Comparison of ENCODE assay signal across 8 mouse cellular contexts in the genomic region with DNA sequence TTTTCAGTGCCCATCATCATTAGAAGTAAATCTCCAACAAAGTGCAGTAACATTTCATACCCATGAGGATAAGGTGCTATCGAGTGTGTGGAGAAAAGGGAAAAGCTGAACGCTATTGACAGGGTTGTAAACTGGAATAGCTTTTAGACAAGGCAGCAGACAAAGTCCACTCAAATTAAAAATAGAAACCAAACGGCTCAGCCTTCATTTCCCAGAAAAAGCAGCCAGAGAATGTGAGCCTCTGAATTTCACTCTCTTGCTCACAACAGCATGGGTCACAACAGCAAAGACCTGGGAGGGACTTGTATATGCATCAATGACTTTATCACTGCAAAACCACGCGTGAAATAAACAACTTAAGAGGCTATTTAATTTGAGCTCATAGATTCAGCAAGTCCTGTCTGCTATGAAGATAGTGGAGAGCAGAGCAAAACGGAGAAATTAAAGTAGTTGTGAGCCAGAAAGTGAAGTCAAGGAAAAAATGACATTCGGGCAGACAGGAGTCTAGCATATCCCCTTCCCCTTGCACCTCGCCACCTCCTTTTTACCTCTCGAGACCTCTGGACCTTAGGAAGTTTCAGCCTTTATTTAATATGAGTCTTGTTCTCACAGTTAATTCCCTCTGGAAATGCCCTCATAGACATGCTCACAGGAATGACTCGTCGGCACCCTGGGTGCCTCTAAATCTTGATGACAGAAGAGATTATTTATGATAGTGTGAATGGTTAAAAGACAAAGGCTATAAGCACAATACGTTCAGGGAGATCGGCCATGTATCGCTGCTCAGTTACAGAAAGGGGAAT.
DNase-seq lines count a peak whose midpoint lies in the region; ATAC-seq and TF ChIP-seq lines count a peak whose summit lies in the region.

No protein-coding gene starts in this region.

- ATAC-seq in hindbrain, embryonic 11.5 days (ENCODE audit: low FRiP score), result peak; percentile 68; the same call in 1 of the 2 replicates
- peak; percentile 84 for ATAC-seq in neural tube, embryonic 14.5 days (ENCODE audit: low read depth)

- H3K27me3 ChIP-seq in hindbrain, embryonic 11.5 days (ENCODE audit: control insufficient read depth, insufficient read depth, low read length), result no peaks in the 10 kb centered on the region
- H3K27me3 ChIP-seq in neural tube, embryonic 14.5 days (ENCODE audit: control insufficient read depth, insufficient read depth, low read length), result no peaks in the 10 kb centered on the region
- H3K27me3 ChIP-seq in thymus, adult 2 months (ENCODE audit: control insufficient read depth, insufficient read depth, low read length), result no peaks in the 10 kb centered on the region

- WGBS in hindbrain, embryonic 11.5 days, result 44% methylated on average over 14 of the region's 14 CpGs
- 16% methylated on average over 14 of the region's 14 CpGs for WGBS in neural tube, embryonic 14.5 days
- 57% methylated on average over 14 of the region's 14 CpGs for WGBS in thymus, adult 2 months

- peak overlapping the region; percentile 26; the same call in 1 of the 2 replicates for H3K4me2 ChIP-seq in hindbrain, embryonic 11.5 days (replicated peaks; ENCODE audit: low read depth, low read length)
- H3K4me2 ChIP-seq in neural tube, embryonic 14.5 days (ENCODE audit: low read depth, low read length), result peak overlapping the region; percentile 60

- no peak for TF ChIP-seq POLR2A in thymus, adult 2 months (IDR thresholded peaks at IDR 0.05; ENCODE audit: control insufficient read depth, extremely low read depth, insufficient read depth, low read length, poor library complexity)

- no peaks in the 10 kb centered on the region for H3K9me3 ChIP-seq in hindbrain, embryonic 11.5 days (ENCODE audit: control insufficient read depth, low read length)
- H3K9me3 ChIP-seq in neural tube, embryonic 14.5 days (ENCODE audit: control insufficient read depth, low read length), result no peaks in the 10 kb centered on the region

- H3K9ac ChIP-seq in hindbrain, embryonic 11.5 days (ENCODE audit: low read depth, low read length), result no peak overlapping the region
- peak overlapping the region; percentile 57 for H3K9ac ChIP-seq in neural tube, embryonic 14.5 days (replicated peaks; ENCODE audit: low read depth, low read length)

- peak overlapping the region; percentile 25 for H3K4me3 ChIP-seq in layer of hippocampus, adult 2 months
- no peak overlapping the region for H3K4me3 ChIP-seq in hindbrain, embryonic 11.5 days (ENCODE audit: low read depth, low read length)
- H3K4me3 ChIP-seq in neural tube, embryonic 14.5 days (ENCODE audit: low read depth, low read length), result peak overlapping the region; percentile 25
- H3K4me3 ChIP-seq in thymus, adult 2 months (ENCODE audit: control insufficient read depth, insufficient read depth, low read length), result no peak overlapping the region

- no peak for TF ChIP-seq CTCF in layer of hippocampus, adult 2 months (conservative IDR thresholded peaks at IDR 0.05)
- TF ChIP-seq CTCF in thymus, adult 2 months (IDR thresholded peaks at IDR 0.05; ENCODE audit: borderline replicate concordance, control insufficient read depth, extremely low read depth, insufficient read depth, low read length, poor library complexity), result no peak

- H3K36me3 ChIP-seq in hindbrain, embryonic 11.5 days (ENCODE audit: control insufficient read depth, insufficient read depth, low read length), result no peaks in the 10 kb centered on the region
- H3K36me3 ChIP-seq in neural tube, embryonic 14.5 days (ENCODE audit: control insufficient read depth, insufficient read depth, low read length), result no peaks in the 10 kb centered on the region
- no peaks in the 10 kb centered on the region for H3K36me3 ChIP-seq in thymus, adult 2 months (ENCODE audit: control insufficient read depth, insufficient read depth, low read length)

- DNase-seq in cerebellum, postnatal 10 days, result peak; percentile 7 to 18
- no peak for DNase-seq in cerebellum, adult 8-10 months
- no peak for DNase-seq in layer of hippocampus, adult 2 months (ENCODE audit: low spot score in 2 of 2)
- no peak for DNase-seq in layer of hippocampus, postnatal 25 days (ENCODE audit: extremely low spot score in 1 of 2, low spot score in 1 of 2)
- peak; percentile 16 for DNase-seq in hindbrain, embryonic 11.5 days (ENCODE audit: low spot score)
- DNase-seq in thymus, adult 2 months, result no peak
- DNase-seq in adrenal gland, postnatal 10 days, result no peak

- no peaks in the 10 kb centered on the region for H3K4me1 ChIP-seq in hindbrain, embryonic 11.5 days (replicated peaks; ENCODE audit: control insufficient read depth, insufficient read depth, low read length)
- H3K4me1 ChIP-seq in neural tube, embryonic 14.5 days (ENCODE audit: control insufficient read depth, insufficient read depth, low read length), result no peaks in the 10 kb centered on the region
- no peaks in the 10 kb centered on the region for H3K4me1 ChIP-seq in thymus, adult 2 months (replicated peaks; ENCODE audit: control insufficient read depth, insufficient read depth, low read length)

- H3K27ac ChIP-seq in layer of hippocampus, adult 2 months, result no peak overlapping the region
- no peak overlapping the region; the same call in 1 of the 2 replicates for H3K27ac ChIP-seq in hindbrain, embryonic 11.5 days (ENCODE audit: low read depth, low read length)
- H3K27ac ChIP-seq in neural tube, embryonic 14.5 days (ENCODE audit: low read depth, low read length), result peak overlapping the region; percentile 36; the same call in 1 of the 2 replicates
- H3K27ac ChIP-seq in thymus, adult 2 months (ENCODE audit: control insufficient read depth, insufficient read depth, low read length), result no peak overlapping the region

Comparison
In these comparisons a context has a peak if more than half of its experiments do, and no peak if none do; other contexts are left out.
1. DNase-seq: peak in cerebellum, postnatal 10 days (2 of 2) and hindbrain, embryonic 11.5 days (single experiment); none in cerebellum, adult 8-10 months (single experiment), layer of hippocampus, adult 2 months (0 of 2), layer of hippocampus, postnatal 25 days (0 of 2), thymus, adult 2 months (single experiment) and adrenal gland, postnatal 10 days (single experiment).
2. H3K4me3 ChIP-seq: peak in layer of hippocampus, adult 2 months (single experiment) and neural tube, embryonic 14.5 days (single experiment); none in hindbrain, embryonic 11.5 days (single experiment) and thymus, adult 2 months (single experiment).